ENCODE assay signal across 25 mouse cellular contexts in the genomic region with DNA sequence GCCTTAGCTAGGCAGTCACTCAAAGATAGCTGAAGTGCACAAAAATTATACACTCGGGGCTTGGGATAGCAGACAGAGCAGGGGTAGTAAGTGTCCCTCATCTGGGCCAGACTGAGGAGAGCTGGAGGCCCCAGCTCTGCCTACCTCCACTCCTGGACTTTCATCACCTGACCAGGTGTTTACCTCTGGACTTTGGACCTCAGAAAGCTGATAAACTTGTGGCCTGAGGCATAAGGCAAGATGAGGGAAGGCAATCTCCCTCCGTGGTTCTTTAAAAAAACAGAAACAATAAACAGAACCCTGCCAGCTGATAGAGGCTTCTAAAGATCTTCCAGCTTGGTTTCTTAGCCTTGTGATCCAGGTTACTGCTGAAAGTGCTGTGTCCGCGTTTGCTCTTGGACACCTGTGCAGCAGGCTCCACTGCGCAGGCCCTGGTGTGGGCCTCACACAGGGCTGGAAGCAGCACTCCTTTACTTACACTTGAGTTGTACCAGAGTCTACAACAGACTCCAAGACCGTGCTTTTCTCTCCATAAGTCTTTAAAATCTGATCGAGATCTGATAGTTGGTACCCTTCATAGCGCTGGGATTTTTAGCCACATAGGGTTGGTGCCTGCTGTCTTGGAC. TPM values are rescaled to one million over a fixed set of nuclear protein-coding genes. Genes with fewer than 3 reads are reported as not detected.
DNase-seq lines count a peak whose midpoint lies in the region; ATAC-seq and TF ChIP-seq lines count a peak whose summit lies in the region.
"Had no signal": no experiment of that assay in that cellular context is flagged by ENCODE, and none has a peak within 500 bp of the region (broad histone marks: within the 10 kb centered on the region; RNA-seq: fewer than 3 reads in every experiment).

No protein-coding gene starts in this region.

- H3K27ac ChIP-seq in kidney, adult 2 months (ENCODE audit: insufficient read depth, low read depth, low read length), result peak overlapping the region; percentile 43; the same call in 1 of the 2 replicates
- no peak overlapping the region for H3K27ac ChIP-seq in kidney, embryonic 16.5 days (ENCODE audit: low read length)
- H3K27ac ChIP-seq in intestine, embryonic 14.5 days (ENCODE audit: low read depth), result peak overlapping the region; percentile 27; the same call in 1 of the 2 replicates
- H3K27ac ChIP-seq in liver, embryonic 13.5 days, result peak overlapping the region; percentile 37; the same call in 1 of the 2 replicates
- H3K27ac ChIP-seq in stomach, embryonic 15.5 days, result peak overlapping the region; percentile 70
- H3K27ac ChIP-seq in midbrain, embryonic 15.5 days, result no peak overlapping the region
- H3K27ac ChIP-seq: forebrain, embryonic 10.5 days; heart, embryonic 15.5 days; hindbrain, embryonic 13.5 days; limb, embryonic 13.5 days; midbrain, embryonic 13.5 days; neural tube, embryonic 12.5 days had no signal

- H3K9me3 ChIP-seq in kidney, embryonic 16.5 days (ENCODE audit: low read length), result no peaks in the 10 kb centered on the region
- H3K9me3 ChIP-seq in intestine, embryonic 14.5 days (ENCODE audit: control insufficient read depth, low read length), result no peaks in the 10 kb centered on the region
- H3K9me3 ChIP-seq in liver, embryonic 13.5 days (replicated peaks), result no peaks in the 10 kb centered on the region
- H3K9me3 ChIP-seq in stomach, embryonic 15.5 days, result no peaks in the 10 kb centered on the region
- H3K9me3 ChIP-seq in midbrain, embryonic 15.5 days, result no peaks in the 10 kb centered on the region
- H3K9me3 ChIP-seq: forebrain, embryonic 10.5 days; heart, embryonic 15.5 days; hindbrain, embryonic 13.5 days; limb, embryonic 13.5 days; midbrain, embryonic 13.5 days; neural tube, embryonic 12.5 days had no signal

- peaks cover 5% of the 10 kb centered on the region; the same call in 1 of the 2 replicates for H3K36me3 ChIP-seq in kidney, adult 2 months (ENCODE audit: control insufficient read depth, insufficient read depth, low read length)
- peaks cover 77% of the 10 kb centered on the region for H3K36me3 ChIP-seq in kidney, embryonic 16.5 days (ENCODE audit: insufficient read depth, low read length)
- peaks cover 96% of the 10 kb centered on the region for H3K36me3 ChIP-seq in intestine, embryonic 14.5 days (ENCODE audit: control insufficient read depth, insufficient read depth, low read length)
- peaks cover 100% of the 10 kb centered on the region for H3K36me3 ChIP-seq in liver, embryonic 13.5 days
- H3K36me3 ChIP-seq in stomach, embryonic 15.5 days, result peaks cover 54% of the 10 kb centered on the region
- peaks cover 69% of the 10 kb centered on the region for H3K36me3 ChIP-seq in midbrain, embryonic 15.5 days (replicated peaks)

- no peak overlapping the region for H3K4me2 ChIP-seq in kidney, embryonic 16.5 days (replicated peaks; ENCODE audit: low read depth, low read length)
- no peak overlapping the region for H3K4me2 ChIP-seq in intestine, embryonic 14.5 days (ENCODE audit: low read length)
- no peak overlapping the region for H3K4me2 ChIP-seq in liver, embryonic 13.5 days
- H3K4me2 ChIP-seq in stomach, embryonic 15.5 days, result no peak overlapping the region
- H3K4me2 ChIP-seq in midbrain, embryonic 15.5 days, result no peak overlapping the region
- H3K4me2 ChIP-seq: heart, embryonic 15.5 days; hindbrain, embryonic 13.5 days; limb, embryonic 13.5 days; lung, embryonic 14.5 days; midbrain, embryonic 13.5 days; neural tube, embryonic 12.5 days had no signal

- TF ChIP-seq POLR2A in kidney, adult 2 months (IDR thresholded peaks at IDR 0.05; ENCODE audit: low read depth, low read length), result no peak

- H3K27me3 ChIP-seq in kidney, adult 2 months (replicated peaks; ENCODE audit: control insufficient read depth, insufficient read depth, low read length), result no peaks in the 10 kb centered on the region
- no peaks in the 10 kb centered on the region for H3K27me3 ChIP-seq in kidney, embryonic 16.5 days (ENCODE audit: insufficient read depth, low read length)
- H3K27me3 ChIP-seq in intestine, embryonic 14.5 days (replicated peaks; ENCODE audit: control insufficient read depth, insufficient read depth, low read length), result no peaks in the 10 kb centered on the region
- no peaks in the 10 kb centered on the region for H3K27me3 ChIP-seq in liver, embryonic 13.5 days
- no peaks in the 10 kb centered on the region for H3K27me3 ChIP-seq in stomach, embryonic 15.5 days (replicated peaks)
- no peaks in the 10 kb centered on the region for H3K27me3 ChIP-seq in midbrain, embryonic 15.5 days (replicated peaks)
- H3K27me3 ChIP-seq: heart, embryonic 15.5 days; hindbrain, embryonic 13.5 days; limb, embryonic 13.5 days; midbrain, embryonic 13.5 days; neural tube, embryonic 12.5 days; Patski had no signal

- DNase-seq in kidney, adult 2 months, result peak; percentile 51
- no peak for DNase-seq in intestine, embryonic 14.5 days (ENCODE audit: low spot score)
- DNase-seq in liver, embryonic 13.5 days, result no peak
- DNase-seq in adrenal gland, adult 18-20 months (ENCODE audit: low spot score in 2 of 2), result no peak
- DNase-seq: adrenal gland, adult 8-10 months; cerebellum, adult 11-12 months; cerebellum, postnatal 14 days; gastrocnemius, postnatal 36 days; heart, postnatal 36 days; layer of hippocampus, adult 9-11 months; lung, embryonic 14.5 days; right cerebral cortex, adult 18-20 months; right cerebral cortex, postnatal 4 days had no signal

- H3K9ac ChIP-seq in kidney, embryonic 16.5 days (replicated peaks; ENCODE audit: low read length), result no peak overlapping the region
- no peak overlapping the region for H3K9ac ChIP-seq in intestine, embryonic 14.5 days (ENCODE audit: low read length)
- no peak overlapping the region for H3K9ac ChIP-seq in liver, embryonic 13.5 days
- no peak overlapping the region for H3K9ac ChIP-seq in stomach, embryonic 15.5 days
- no peak overlapping the region for H3K9ac ChIP-seq in midbrain, embryonic 15.5 days
- H3K9ac ChIP-seq: heart, embryonic 15.5 days; hindbrain, embryonic 13.5 days; limb, embryonic 13.5 days; lung, embryonic 14.5 days; midbrain, embryonic 13.5 days; neural tube, embryonic 12.5 days had no signal

- WGBS in kidney, adult 2 months, result 71% methylated on average over 8 of the region's 8 CpGs
- 95% methylated on average over 8 of the region's 8 CpGs for WGBS in kidney, embryonic 16.5 days
- 85% methylated on average over 8 of the region's 8 CpGs for WGBS in intestine, embryonic 14.5 days
- WGBS in liver, embryonic 13.5 days (ENCODE audit: insufficient replicate concordance), result 87% methylated on average over 8 of the region's 8 CpGs
- WGBS in stomach, embryonic 15.5 days, result 81% methylated on average over 8 of the region's 8 CpGs
- 92% methylated on average over 8 of the region's 8 CpGs for WGBS in midbrain, embryonic 15.5 days

- H3K4me3 ChIP-seq in kidney, adult 2 months (ENCODE audit: insufficient read depth, low read depth, low read length), result no peak overlapping the region
- H3K4me3 ChIP-seq in kidney, embryonic 16.5 days (ENCODE audit: low read length), result no peak overlapping the region
- H3K4me3 ChIP-seq in intestine, embryonic 14.5 days (ENCODE audit: low read depth, low read length), result no peak overlapping the region
- no peak overlapping the region for H3K4me3 ChIP-seq in liver, embryonic 13.5 days (replicated peaks)
- no peak overlapping the region for H3K4me3 ChIP-seq in stomach, embryonic 15.5 days (replicated peaks)
- no peak overlapping the region for H3K4me3 ChIP-seq in midbrain, embryonic 15.5 days
- H3K4me3 ChIP-seq: forebrain, embryonic 10.5 days; heart, embryonic 15.5 days; hindbrain, embryonic 13.5 days; limb, embryonic 13.5 days; midbrain, embryonic 13.5 days; neural tube, embryonic 12.5 days had no signal

- ATAC-seq in kidney, embryonic 16.5 days (ENCODE audit: low FRiP score, low TSS enrichment), result no peak
- peak; percentile 69; the same call in 1 of the 2 replicates for ATAC-seq in intestine, embryonic 14.5 days (replicated peaks; ENCODE audit: low FRiP score, low TSS enrichment, low read depth)
- ATAC-seq in liver, embryonic 13.5 days (ENCODE audit: low read depth), result no peak
- peak; percentile 75 for ATAC-seq in stomach, embryonic 15.5 days (ENCODE audit: insufficient read depth, low FRiP score, low read depth)
- ATAC-seq in midbrain, embryonic 15.5 days (replicated peaks), result no peak
- ATAC-seq: midbrain, embryonic 13.5 days; Patski had no signal

- peaks cover 44% of the 10 kb centered on the region for H3K4me1 ChIP-seq in kidney, adult 2 months (ENCODE audit: control insufficient read depth, insufficient read depth, low read length)
- H3K4me1 ChIP-seq in kidney, embryonic 16.5 days (ENCODE audit: insufficient read depth, low read length), result peaks cover 14% of the 10 kb centered on the region
- no peaks in the 10 kb centered on the region for H3K4me1 ChIP-seq in intestine, embryonic 14.5 days (replicated peaks; ENCODE audit: control insufficient read depth, insufficient read depth, low read length)
- peaks cover 19% of the 10 kb centered on the region for H3K4me1 ChIP-seq in liver, embryonic 13.5 days (replicated peaks)
- no peaks in the 10 kb centered on the region for H3K4me1 ChIP-seq in stomach, embryonic 15.5 days
- H3K4me1 ChIP-seq in midbrain, embryonic 15.5 days, result no peaks in the 10 kb centered on the region
- H3K4me1 ChIP-seq: forebrain, embryonic 10.5 days; hindbrain, embryonic 13.5 days; limb, embryonic 13.5 days; midbrain, embryonic 13.5 days; neural tube, embryonic 12.5 days had no signal

- TF ChIP-seq CTCF in kidney, adult 2 months (conservative IDR thresholded peaks at IDR 0.05; ENCODE audit: insufficient read depth, insufficient read length, low read depth, low read length), result no peak

RNA-seq across cellular contexts. Expression of gene Zc3h4, which starts 19.9 kb away (rescaled TPM):
- 23.9 and 25.9 TPM in 2 replicates for polyA plus RNA-seq in kidney, adult 2 months (2012; rRNA removed)
- 14.8 and 14.9 TPM in 2 replicates for polyA plus RNA-seq in kidney, embryonic 16.5 days (2015; fragmentation: Nextera tagmentation; extraction: Ambion mirVana)
- polyA plus RNA-seq in intestine, embryonic 14.5 days (2014; fragmentation: Nextera tagmentation; extraction: Ambion mirVana), result 16.4 TPM in 2 replicates
- 8.2 and 8.3 TPM in 2 replicates for polyA plus RNA-seq in liver, embryonic 13.5 days (2015; fragmentation: Nextera tagmentation; extraction: Ambion mirVana)
- 16.8 and 17.4 TPM in 2 replicates for polyA plus RNA-seq in stomach, embryonic 15.5 days (2015; fragmentation: Nextera tagmentation; extraction: Ambion mirVana)
- 10 to 100 TPM; 32.8 to 39.4 TPM for total RNA-seq in adrenal gland, adult 18-20 months (2021)
- polyA plus RNA-seq in midbrain, embryonic 15.5 days (2015; fragmentation: Nextera tagmentation; extraction: Ambion mirVana), result 20.0 and 22.1 TPM in 2 replicates

RNA-seq across cellular contexts. Expression of gene Tmem160, which starts 32.0 kb away (rescaled TPM):
- 112 and 125 TPM in 2 replicates for polyA plus RNA-seq in kidney, adult 2 months (2012; rRNA removed)
- polyA plus RNA-seq in kidney, embryonic 16.5 days (2015; fragmentation: Nextera tagmentation; extraction: Ambion mirVana), result 50.7 and 54.6 TPM in 2 replicates
- polyA plus RNA-seq in intestine, embryonic 14.5 days (2014; fragmentation: Nextera tagmentation; extraction: Ambion mirVana), result 54.1 and 67.2 TPM in 2 replicates
- polyA plus RNA-seq in liver, embryonic 13.5 days (2015; fragmentation: Nextera tagmentation; extraction: Ambion mirVana), result 30.0 and 35.4 TPM in 2 replicates
- 48.5 and 57.0 TPM in 2 replicates for polyA plus RNA-seq in stomach, embryonic 15.5 days (2015; fragmentation: Nextera tagmentation; extraction: Ambion mirVana)
- 10 to 100 TPM; 60.1 to 61.7 TPM for total RNA-seq in adrenal gland, adult 18-20 months (2021)
- 63.6 and 74.4 TPM in 2 replicates for polyA plus RNA-seq in midbrain, embryonic 15.5 days (2015; fragmentation: Nextera tagmentation; extraction: Ambion mirVana)

RNA-seq across cellular contexts. Expression of gene Sae1, which starts 33.0 kb away (rescaled TPM):
- 23.0 and 29.2 TPM in 2 replicates for polyA plus RNA-seq in kidney, adult 2 months (2012; rRNA removed)
- 337 and 347 TPM in 2 replicates for polyA plus RNA-seq in kidney, embryonic 16.5 days (2015; fragmentation: Nextera tagmentation; extraction: Ambion mirVana)
- polyA plus RNA-seq in intestine, embryonic 14.5 days (2014; fragmentation: Nextera tagmentation; extraction: Ambion mirVana), result 294 and 315 TPM in 2 replicates
- polyA plus RNA-seq in liver, embryonic 13.5 days (2015; fragmentation: Nextera tagmentation; extraction: Ambion mirVana), result 144 and 161 TPM in 2 replicates
- 272 and 284 TPM in 2 replicates for polyA plus RNA-seq in stomach, embryonic 15.5 days (2015; fragmentation: Nextera tagmentation; extraction: Ambion mirVana)
- 10 to 100 TPM; 57.0 to 61.8 TPM for total RNA-seq in adrenal gland, adult 18-20 months (2021)
- 243 and 256 TPM in 2 replicates for polyA plus RNA-seq in midbrain, embryonic 15.5 days (2015; fragmentation: Nextera tagmentation; extraction: Ambion mirVana)

RNA-seq across cellular contexts. Expression of gene Npas1, which starts 56.9 kb away (rescaled TPM):
- polyA plus RNA-seq in kidney, adult 2 months (2012; rRNA removed), result not detected in 2 replicates
- polyA plus RNA-seq in kidney, embryonic 16.5 days (2015; fragmentation: Nextera tagmentation; extraction: Ambion mirVana), result 0.41 and 0.42 TPM in 2 replicates
- polyA plus RNA-seq in intestine, embryonic 14.5 days (2014; fragmentation: Nextera tagmentation; extraction: Ambion mirVana), result 0.07 and 0.15 TPM in 2 replicates
- 0.13 and 0.16 TPM in 2 replicates for polyA plus RNA-seq in liver, embryonic 13.5 days (2015; fragmentation: Nextera tagmentation; extraction: Ambion mirVana)
- polyA plus RNA-seq in stomach, embryonic 15.5 days (2015; fragmentation: Nextera tagmentation; extraction: Ambion mirVana), result 0.33 and 0.49 TPM in 2 replicates
- not detected for total RNA-seq in adrenal gland, adult 18-20 months (2021)
- polyA plus RNA-seq in midbrain, embryonic 15.5 days (2015; fragmentation: Nextera tagmentation; extraction: Ambion mirVana), result 5.8 and 7.2 TPM in 2 replicates
- total RNA-seq: gastrocnemius, postnatal 36 days; heart, adult 8-10 months; heart, postnatal 36 days; megakaryocyte, adult 5-6 weeks had no signal
- polyA plus RNA-seq: lung, embryonic 14.5 days had no signal

Comparison
In these comparisons a context has a peak if more than half of its experiments do, and no peak if none do; other contexts are left out.
1. H3K27ac ChIP-seq: peak in kidney, adult 2 months (single experiment), intestine, embryonic 14.5 days (single experiment), liver, embryonic 13.5 days (single experiment) and stomach, embryonic 15.5 days (single experiment); none in kidney, embryonic 16.5 days (single experiment) and midbrain, embryonic 15.5 days (single experiment).
2. ATAC-seq: peak in intestine, embryonic 14.5 days (single experiment) and stomach, embryonic 15.5 days (single experiment); none in kidney, embryonic 16.5 days (single experiment), liver, embryonic 13.5 days (single experiment) and midbrain, embryonic 15.5 days (single experiment).